9 mouse cellular contexts compared by ENCODE assay signal in genomic region chr11:80614949-80615725, GRCm38 (mm10).
DNase-seq lines count a peak whose midpoint lies in the region; ATAC-seq lines count a peak whose summit lies in the region.
"Had no signal": no experiment of that assay in that cellular context is flagged by ENCODE, and none has a peak within 500 bp of the region (broad histone marks: within the 10 kb centered on the region; RNA-seq: fewer than 3 reads in every experiment).

No protein-coding gene starts in this region.

- intact Hi-C loops in left cerebral cortex, postnatal 36 days (cut with DNase I) = loop anchor here (2.0 kb wide), 1 partner anchor 56 kb away; no protein-coding TSS in a partner anchor

- 51% methylated on average over 6 of the region's 6 CpGs for WGBS in forebrain, embryonic 13.5 days
- 59% methylated on average over 6 of the region's 6 CpGs for WGBS in forebrain, embryonic 10.5 days
- WGBS in midbrain, embryonic 12.5 days = 41% methylated on average over 6 of the region's 6 CpGs
- WGBS in midbrain, embryonic 11.5 days = 59% methylated on average over 6 of the region's 6 CpGs
- 58% methylated on average over 6 of the region's 6 CpGs for WGBS in kidney, embryonic 15.5 days

- H3K4me1 ChIP-seq in forebrain, embryonic 13.5 days = peaks cover 13% of the 10 kb centered on the region
- 0 out of 2 replicates have a peak, but pooled peaks cover 7% of the 10 kb centered on the region for H3K4me1 ChIP-seq in forebrain, embryonic 10.5 days
- peaks cover 10% of the 10 kb centered on the region; the same call in 1 of the 2 replicates for H3K4me1 ChIP-seq in midbrain, embryonic 12.5 days
- H3K4me1 ChIP-seq in midbrain, embryonic 11.5 days (ENCODE audit: control insufficient read depth, insufficient read depth, low read length) = no peaks in the 10 kb centered on the region
- H3K4me1 ChIP-seq in kidney, embryonic 15.5 days = no peaks in the 10 kb centered on the region

- no peaks in the 10 kb centered on the region for H3K36me3 ChIP-seq in forebrain, embryonic 13.5 days (ENCODE audit: poor library complexity, severe bottlenecking)
- no peaks in the 10 kb centered on the region for H3K36me3 ChIP-seq in forebrain, embryonic 10.5 days (replicated peaks)
- H3K36me3 ChIP-seq in midbrain, embryonic 12.5 days = no peaks in the 10 kb centered on the region
- no peaks in the 10 kb centered on the region for H3K36me3 ChIP-seq in midbrain, embryonic 11.5 days (ENCODE audit: control insufficient read depth, insufficient read depth, low read length)
- no peaks in the 10 kb centered on the region for H3K36me3 ChIP-seq in kidney, embryonic 15.5 days

- peak overlapping the region; percentile 68 for H3K27ac ChIP-seq in forebrain, embryonic 13.5 days
- no peak overlapping the region for H3K27ac ChIP-seq in forebrain, embryonic 10.5 days
- H3K27ac ChIP-seq in midbrain, embryonic 12.5 days (replicated peaks) = peak overlapping the region; percentile 77
- no peak overlapping the region for H3K27ac ChIP-seq in midbrain, embryonic 11.5 days (ENCODE audit: low read depth, low read length)
- no peak overlapping the region for H3K27ac ChIP-seq in kidney, embryonic 15.5 days
- H3K27ac ChIP-seq: kidney, postnatal 0 days had no signal

- ATAC-seq in forebrain, embryonic 13.5 days = no peak
- no peak for ATAC-seq in midbrain, embryonic 12.5 days (ENCODE audit: low FRiP score, low read depth)
- ATAC-seq in midbrain, embryonic 11.5 days (ENCODE audit: low FRiP score) = no peak
- no peak for ATAC-seq in kidney, embryonic 15.5 days (replicated peaks; ENCODE audit: low FRiP score)

- H3K9me3 ChIP-seq in forebrain, embryonic 13.5 days (replicated peaks) = no peaks in the 10 kb centered on the region
- no peaks in the 10 kb centered on the region for H3K9me3 ChIP-seq in forebrain, embryonic 10.5 days
- H3K9me3 ChIP-seq in midbrain, embryonic 12.5 days = no peaks in the 10 kb centered on the region
- H3K9me3 ChIP-seq in midbrain, embryonic 11.5 days (ENCODE audit: control insufficient read depth, low read length) = no peaks in the 10 kb centered on the region
- H3K9me3 ChIP-seq in kidney, embryonic 15.5 days (replicated peaks) = no peaks in the 10 kb centered on the region

- DNase-seq in forebrain, embryonic 10.5 days (ENCODE audit: extremely low spot score, low spot score) = no peak
- no peak for DNase-seq in midbrain, embryonic 11.5 days (ENCODE audit: low spot score, missing footprints)
- peak; percentile 67 to 79 for DNase-seq in left cerebral cortex, postnatal 36 days (ENCODE audit: low spot score in 2 of 2)
- DNase-seq in right cerebral cortex, postnatal 25 days = peak; percentile 52
- DNase-seq in thymus, postnatal 4 days = no peak

- H3K4me2 ChIP-seq in forebrain, embryonic 13.5 days = no peak overlapping the region
- no peak overlapping the region for H3K4me2 ChIP-seq in midbrain, embryonic 12.5 days (replicated peaks)
- no peak overlapping the region for H3K4me2 ChIP-seq in midbrain, embryonic 11.5 days
- no peak overlapping the region for H3K4me2 ChIP-seq in kidney, embryonic 15.5 days

- no peak overlapping the region for H3K4me3 ChIP-seq in forebrain, embryonic 13.5 days
- H3K4me3 ChIP-seq in forebrain, embryonic 10.5 days = no peak overlapping the region
- H3K4me3 ChIP-seq in midbrain, embryonic 12.5 days = no peak overlapping the region
- no peak overlapping the region for H3K4me3 ChIP-seq in midbrain, embryonic 11.5 days (ENCODE audit: low read depth, low read length)
- no peak overlapping the region for H3K4me3 ChIP-seq in kidney, embryonic 15.5 days (replicated peaks)

- H3K27me3 ChIP-seq in forebrain, embryonic 13.5 days = peaks cover 33% of the 10 kb centered on the region
- peaks cover 38% of the 10 kb centered on the region for H3K27me3 ChIP-seq in forebrain, embryonic 10.5 days (ENCODE audit: poor library complexity, severe bottlenecking)
- H3K27me3 ChIP-seq in midbrain, embryonic 12.5 days = peaks cover 17% of the 10 kb centered on the region
- H3K27me3 ChIP-seq in midbrain, embryonic 11.5 days (ENCODE audit: control insufficient read depth, insufficient read depth, low read length) = no peaks in the 10 kb centered on the region
- H3K27me3 ChIP-seq in kidney, embryonic 15.5 days = no peaks in the 10 kb centered on the region

- H3K9ac ChIP-seq in forebrain, embryonic 13.5 days = no peak overlapping the region
- no peak overlapping the region for H3K9ac ChIP-seq in midbrain, embryonic 12.5 days (replicated peaks)
- no peak overlapping the region for H3K9ac ChIP-seq in midbrain, embryonic 11.5 days (ENCODE audit: low read length)
- no peak overlapping the region for H3K9ac ChIP-seq in kidney, embryonic 15.5 days

Comparison
In these comparisons a context has a peak if more than half of its experiments do, and no peak if none do; other contexts are left out.
1. H3K27ac ChIP-seq: peak in forebrain, embryonic 13.5 days (single experiment) and midbrain, embryonic 12.5 days (single experiment); none in forebrain, embryonic 10.5 days (single experiment), midbrain, embryonic 11.5 days (single experiment) and kidney, embryonic 15.5 days (single experiment).
2. DNase-seq: peak in left cerebral cortex, postnatal 36 days (2 of 2) and right cerebral cortex, postnatal 25 days (single experiment); none in forebrain, embryonic 10.5 days (single experiment), midbrain, embryonic 11.5 days (single experiment) and thymus, postnatal 4 days (single experiment).